In genomic region chr17:31018267-31018666, GRCm38 (mm10) we compare ENCODE assay signal across 9 mouse cellular contexts. TPM values are rescaled to one million over a fixed set of nuclear protein-coding genes. Genes with fewer than 3 reads are reported as not detected.
DNase-seq lines count a peak whose midpoint lies in the region; ATAC-seq and TF ChIP-seq lines count a peak whose summit lies in the region.
"Had no signal": no experiment of that assay in that cellular context is flagged by ENCODE, and none has a peak within 500 bp of the region (broad histone marks: within the 10 kb centered on the region; RNA-seq: fewer than 3 reads in every experiment).

No protein-coding gene starts in this region.

- no peak overlapping the region for H3K27ac ChIP-seq in intestine, embryonic 14.5 days (ENCODE audit: low read depth)
- no peak overlapping the region for H3K27ac ChIP-seq in intestine, embryonic 16.5 days (ENCODE audit: low read length)
- H3K27ac ChIP-seq in ES-Bruce4 (ENCODE audit: insufficient read depth, low read length) = no peak overlapping the region
- H3K27ac ChIP-seq in neural tube, embryonic 11.5 days (ENCODE audit: low read depth, low read length) = no peak overlapping the region

- peak; percentile 39 for TF ChIP-seq CTCF in ES-Bruce4 (IDR thresholded peaks at IDR 0.05; ENCODE audit: low read depth, low read length)

- peak; percentile 87 for DNase-seq in intestine, embryonic 14.5 days (ENCODE audit: low spot score)
- peak; percentile 89 for DNase-seq in brain, adult 2 months (ENCODE audit: low read depth, low spot score)
- DNase-seq in left cerebral cortex, postnatal 14 days (ENCODE audit: low spot score in 2 of 2) = peak; percentile 72 to 73
- peak; percentile 73 for DNase-seq in neural tube, embryonic 11.5 days (ENCODE audit: low spot score)
- peak; percentile 59 to 65 for DNase-seq in thymus, postnatal 36 days

- no peaks in the 10 kb centered on the region for H3K36me3 ChIP-seq in intestine, embryonic 14.5 days (ENCODE audit: control insufficient read depth, insufficient read depth, low read length)
- no peaks in the 10 kb centered on the region for H3K36me3 ChIP-seq in intestine, embryonic 16.5 days (ENCODE audit: control insufficient read depth, insufficient read depth, low read length)
- H3K36me3 ChIP-seq in ES-Bruce4 (ENCODE audit: control insufficient read depth, insufficient read depth, low read length, poor library complexity, severe bottlenecking) = no peaks in the 10 kb centered on the region
- H3K36me3 ChIP-seq in neural tube, embryonic 11.5 days (ENCODE audit: control insufficient read depth, insufficient read depth, low read length) = no peaks in the 10 kb centered on the region

- H3K4me3 ChIP-seq in intestine, embryonic 14.5 days (ENCODE audit: low read depth, low read length) = no peak overlapping the region
- H3K4me3 ChIP-seq in intestine, embryonic 16.5 days (ENCODE audit: low read length) = no peak overlapping the region
- no peak overlapping the region for H3K4me3 ChIP-seq in ES-Bruce4 (ENCODE audit: low read depth, low read length)
- no peak overlapping the region for H3K4me3 ChIP-seq in neural tube, embryonic 11.5 days (ENCODE audit: low read depth, low read length)
- H3K4me3 ChIP-seq: erythroblast, embryonic 14.5 days had no signal

- no peak for TF ChIP-seq EP300 in ES-Bruce4 (IDR thresholded peaks at IDR 0.05; ENCODE audit: insufficient read depth, low read depth, low read length)

- H3K9ac ChIP-seq in intestine, embryonic 14.5 days (ENCODE audit: low read length) = no peak overlapping the region
- H3K9ac ChIP-seq in intestine, embryonic 16.5 days (ENCODE audit: low read depth, low read length) = no peak overlapping the region
- no peak overlapping the region for H3K9ac ChIP-seq in ES-Bruce4 (ENCODE audit: low read depth, poor library complexity, severe bottlenecking)
- H3K9ac ChIP-seq in neural tube, embryonic 11.5 days (ENCODE audit: low read length) = no peak overlapping the region

- intact Hi-C loops in left cerebral cortex, postnatal 14 days (cut with DNase I) = loop anchor here (2.0 to 10.0 kb wide), 3 partner anchors 41 to 477 kb away; no protein-coding TSS in a partner anchor

- 71% methylated on average over 4 of the region's 4 CpGs for WGBS in intestine, embryonic 14.5 days
- WGBS in intestine, embryonic 16.5 days = 68% methylated on average over 4 of the region's 4 CpGs
- 67% methylated on average over 4 of the region's 4 CpGs for WGBS in neural tube, embryonic 11.5 days

- no peak for TF ChIP-seq POLR2A in ES-Bruce4 (IDR thresholded peaks at IDR 0.05; ENCODE audit: insufficient read depth, low read length)

- no peaks in the 10 kb centered on the region for H3K4me1 ChIP-seq in intestine, embryonic 14.5 days (replicated peaks; ENCODE audit: control insufficient read depth, insufficient read depth, low read length)
- no peaks in the 10 kb centered on the region for H3K4me1 ChIP-seq in intestine, embryonic 16.5 days (ENCODE audit: control insufficient read depth, insufficient read depth, low read length)
- no peaks in the 10 kb centered on the region for H3K4me1 ChIP-seq in ES-Bruce4 (ENCODE audit: control insufficient read depth, insufficient read depth, low read length)
- no peaks in the 10 kb centered on the region for H3K4me1 ChIP-seq in neural tube, embryonic 11.5 days (ENCODE audit: control insufficient read depth, insufficient read depth, low read length)

- no peaks in the 10 kb centered on the region for H3K9me3 ChIP-seq in intestine, embryonic 14.5 days (ENCODE audit: control insufficient read depth, low read length)
- no peaks in the 10 kb centered on the region for H3K9me3 ChIP-seq in intestine, embryonic 16.5 days (ENCODE audit: control insufficient read depth, low read length)
- H3K9me3 ChIP-seq in ES-Bruce4 (replicated peaks; ENCODE audit: control insufficient read depth, insufficient read depth, low read length, poor library complexity, severe bottlenecking) = no peaks in the 10 kb centered on the region
- no peaks in the 10 kb centered on the region for H3K9me3 ChIP-seq in neural tube, embryonic 11.5 days (ENCODE audit: control insufficient read depth, low read length)

- H3K27me3 ChIP-seq in intestine, embryonic 14.5 days (replicated peaks; ENCODE audit: control insufficient read depth, insufficient read depth, low read length) = no peaks in the 10 kb centered on the region
- no peaks in the 10 kb centered on the region for H3K27me3 ChIP-seq in intestine, embryonic 16.5 days (replicated peaks; ENCODE audit: control insufficient read depth, insufficient read depth, low read length)
- H3K27me3 ChIP-seq in ES-Bruce4 (ENCODE audit: control insufficient read depth, insufficient read depth, low read length, poor library complexity, severe bottlenecking) = no peaks in the 10 kb centered on the region
- H3K27me3 ChIP-seq in neural tube, embryonic 11.5 days (ENCODE audit: control insufficient read depth, insufficient read depth, low read length) = no peaks in the 10 kb centered on the region

- H3K4me2 ChIP-seq in intestine, embryonic 14.5 days (ENCODE audit: low read length) = no peak overlapping the region
- no peak overlapping the region for H3K4me2 ChIP-seq in intestine, embryonic 16.5 days (ENCODE audit: low read depth, low read length)
- H3K4me2 ChIP-seq in neural tube, embryonic 11.5 days (ENCODE audit: low read depth) = no peak overlapping the region

- no peak for ATAC-seq in intestine, embryonic 14.5 days (replicated peaks; ENCODE audit: low FRiP score, low TSS enrichment, low read depth)
- ATAC-seq in intestine, embryonic 16.5 days = no peak
- peak; percentile 41; the same call in 1 of the 2 replicates for ATAC-seq in frontal cortex, adult (ENCODE audit: low TSS enrichment)
- ATAC-seq in neural tube, embryonic 11.5 days (ENCODE audit: insufficient read depth, low FRiP score, low TSS enrichment) = no peak

RNA-seq across cellular contexts. Expression of gene Abcg1, which starts 39.2 kb away (rescaled TPM):
- 5.0 and 5.1 TPM in 2 replicates for polyA plus RNA-seq in intestine, embryonic 14.5 days (2014; fragmentation: Nextera tagmentation; extraction: Ambion mirVana)
- 5.4 and 5.6 TPM in 2 replicates for polyA plus RNA-seq in intestine, embryonic 16.5 days (2015; fragmentation: Nextera tagmentation; extraction: Ambion mirVana)
- polyA plus RNA-seq in ES-Bruce4 (2011; ENCODE audit: insufficient read depth, insufficient read length, low read depth, missing spikeins) = 8.4 and 11.7 TPM in 2 replicates
- 10 to 100 TPM; 41.6 to 52.7 TPM for total RNA-seq in left cerebral cortex, postnatal 14 days (2021)
- polyA plus RNA-seq in neural tube, embryonic 11.5 days (2014; fragmentation: Nextera tagmentation; extraction: Ambion mirVana) = 8.5 and 9.7 TPM in 2 replicates
